Mouse (Mus musculus) CH12.LX (cell line): ENCODE measurements around the gene Bcl2l15. TPM values are rescaled to one million over a fixed set of nuclear protein-coding genes. Genes with fewer than 3 reads are reported as not detected.

Source experiments
- DNase-seq: peaks from one replicate; pipeline ENCODE4 v3.0.0-alpha.2; 2013; ENCODE audit errors: extremely low read depth
- H3K27ac ChIP-seq: 2 replicates; pipeline ENCODE4 v1.5.1; 2012; ENCODE audit warnings: low read depth, mild to moderate bottlenecking, control low read depth, moderate library complexity; ENCODE audit not compliant: insufficient read depth
- H3K27me3 ChIP-seq: replicated peaks from 2 replicates; pipeline ENCODE3; 2012; ENCODE audit warnings: inconsistent platforms
- H3K36me3 ChIP-seq, 2 experiments: replicated peaks in 1 of 2; 2 replicates each; pipeline versions ENCODE3 to v1.6.1; 2012; ENCODE audit warnings: inconsistent platforms in 1 of 2, low read length in 1 of 2, mild to moderate bottlenecking in 1 of 2, mixed read lengths in 1 of 2, moderate library complexity in 1 of 2; ENCODE audit not compliant: control insufficient read depth in 1 of 2, insufficient read depth in 1 of 2
- H3K4me1 ChIP-seq, 2 experiments: 2 replicates each; pipeline ENCODE4 v1.6.1; 2012; ENCODE audit warnings: inconsistent platforms in 1 of 2, moderate library complexity in 1 of 2; ENCODE audit not compliant: insufficient read depth in 2 of 2, control insufficient read depth in 1 of 2
- H3K4me2 ChIP-seq: 2 replicates; pipeline ENCODE4 v1.6.1; 2012; ENCODE audit warnings: low read depth, mild to moderate bottlenecking, control low read depth; ENCODE audit not compliant: poor library complexity, insufficient read depth, severe bottlenecking
- H3K4me3 ChIP-seq, 3 experiments: fragments of 150-350 bp in 1 of 3; sonication (generic) in 1 of 3; replicated peaks in 1 of 3; 2 replicates each; pipeline versions ENCODE3 to v1.5.1; 2011 to 2012; ENCODE audit warnings: low read depth in 2 of 3, low read length in 2 of 3, mild to moderate bottlenecking in 2 of 3, moderate library complexity in 2 of 3, control low read depth in 1 of 3, improper control_type of control experiment in 1 of 3, inconsistent platforms in 1 of 3, mixed read lengths in 1 of 3; ENCODE audit not compliant: poor library complexity in 1 of 3
- H3K79me2 ChIP-seq: replicated peaks from 2 replicates; pipeline ENCODE4 v1.6.1; 2012; ENCODE audit warnings: mild to moderate bottlenecking, moderate library complexity; ENCODE audit not compliant: control insufficient read depth, poor library complexity, insufficient read depth, severe bottlenecking; ENCODE audit errors: extremely low read depth
- H3K9ac ChIP-seq: 2 replicates; pipeline ENCODE4 v1.6.1; 2012; ENCODE audit warnings: low read depth, mild to moderate bottlenecking, control low read depth, moderate library complexity; ENCODE audit not compliant: insufficient read depth
- H3K9me3 ChIP-seq: replicated peaks from 2 replicates; pipeline ENCODE3; 2012; ENCODE audit warnings: low read length, inconsistent platforms, mixed read lengths
- BHLHE40 ChIP-seq: IDR thresholded peaks from 2 replicates; pipeline ENCODE4 v1.6.1; 2011; ENCODE audit warnings: mild to moderate bottlenecking, low read depth, low read length, improper control_type of control experiment
- CHD2 ChIP-seq: IDR thresholded peaks from 2 replicates; pipeline ENCODE4 v1.6.1; 2011; ENCODE audit warnings: low read length, improper control_type of control experiment
- E2F4 ChIP-seq: IDR thresholded peaks from 2 replicates; pipeline ENCODE4 v1.6.1; 2011; ENCODE audit warnings: low read depth, low read length, improper control_type of control experiment; ENCODE audit not compliant: insufficient replicate concordance
- EP300 ChIP-seq: IDR thresholded peaks from 2 replicates; pipeline ENCODE4 v1.6.1; 2011; ENCODE audit warnings: low read length, improper control_type of control experiment
- ETS1 ChIP-seq: conservative IDR thresholded peaks from 2 replicates; pipeline ENCODE4 v1.6.1; 2012; ENCODE audit warnings: low read depth, mild to moderate bottlenecking, inconsistent platforms, low read length, improper control_type of control experiment, moderate library complexity
- HCFC1 ChIP-seq: IDR thresholded peaks from 2 replicates; pipeline ENCODE4 v1.6.1; 2012; ENCODE audit warnings: low read depth, mild to moderate bottlenecking, inconsistent platforms, low read length, improper control_type of control experiment
- JUND ChIP-seq: conservative IDR thresholded peaks from 2 replicates; pipeline ENCODE4 v1.6.1; 2011; ENCODE audit warnings: low read depth, low read length, improper control_type of control experiment
- KAT2A ChIP-seq: IDR thresholded peaks from 2 replicates; pipeline ENCODE4 v1.6.1; 2012; ENCODE audit warnings: low read length, improper control_type of control experiment, inconsistent platforms; ENCODE audit not compliant: insufficient replicate concordance
- MEF2A ChIP-seq: IDR thresholded peaks from 2 replicates; pipeline ENCODE4 v1.6.1; 2014; ENCODE audit warnings: low read depth, mild to moderate bottlenecking, inconsistent platforms, low read length, improper control_type of control experiment, borderline replicate concordance
- NELFE ChIP-seq: IDR thresholded peaks from 2 replicates; pipeline ENCODE4 v1.6.1; 2011; ENCODE audit warnings: low read depth, low read length, improper control_type of control experiment
- RCOR1 ChIP-seq: conservative IDR thresholded peaks from 2 replicates; pipeline ENCODE4 v1.6.1; 2012; ENCODE audit warnings: low read depth, mild to moderate bottlenecking, inconsistent platforms, low read length, improper control_type of control experiment
- TCF12 ChIP-seq: IDR thresholded peaks from 2 replicates; pipeline ENCODE4 v1.6.1; 2014; ENCODE audit warnings: low read depth, mild to moderate bottlenecking, inconsistent platforms, low read length, improper control_type of control experiment
- USF2 ChIP-seq: conservative IDR thresholded peaks from 2 replicates; pipeline ENCODE4 v1.6.1; 2011; ENCODE audit warnings: low read depth, low read length, improper control_type of control experiment
- ZKSCAN1 ChIP-seq: IDR thresholded peaks from 2 replicates; pipeline ENCODE4 v1.6.1; 2012; ENCODE audit warnings: low read depth, inconsistent platforms, low read length, improper control_type of control experiment, borderline replicate concordance
- ZMIZ1 ChIP-seq: IDR thresholded peaks from 2 replicates; pipeline ENCODE4 v1.6.1; 2012; ENCODE audit warnings: low read depth, mild to moderate bottlenecking, inconsistent platforms, low read length, improper control_type of control experiment
- dilution Hi-C: fragments of 300-500 bp; cut with MboI; formaldehyde crosslinking; loops from 2 replicates; pipeline ENCODE4 v1.14.3; 2020; ENCODE audit warnings: low sequenced_read_pairs; ENCODE audit not compliant: extremely low pct_unique_long_range_greater_than_20kb, extremely low pct_ligation_motif_present
- in situ Hi-C: fragments of 300-500 bp; cut with MboI; formaldehyde crosslinking; loops from 3 replicates; pipeline ENCODE4 v1.14.3; 2019; ENCODE audit warnings: low sequenced_read_pairs, low pct_ligation_motif_present, low pct_unique_long_range_greater_than_20kb, mixed read lengths
- polyA plus RNA-seq: library from polyadenylated mRNA; unstranded; fragments of >175 nt; gene quantifications from 2 replicates; pipeline ENCODE4 v1.2.1, GENCODE M21; 2012; ENCODE audit warnings: low read depth; ENCODE audit not compliant: insufficient read length
- total RNA-seq, 2 experiments: library from RNA; depleted of rRNA; stranded (reverse); fragments of 300-350 nt in 1 of 2; fragments of >200 nt in 1 of 2; gene quantifications; 2 replicates each; pipeline ENCODE4 v1.2.3; 2012 to 2014

The Bcl2l15 gene
- total and polyA plus RNA-seq, 3 experiments = 12.2 to 24.9 (median 23.0) TPM

GRCm38 (mm10) chr3:103801631-103802531, 30.5 kb upstream of the Bcl2l15 start (continued):
- no peak for TF ChIP-seq ZKSCAN1
- peak; percentile 46; the same call in 1 of the 2 replicates for TF ChIP-seq HCFC1
- no peak for TF ChIP-seq USF2
- peak; percentile 59 for TF ChIP-seq BHLHE40
- peak; percentile 86 for TF ChIP-seq EP300
- peak; percentile 58; the same call in 1 of the 2 replicates for TF ChIP-seq ZMIZ1
- peak; percentile 44 for TF ChIP-seq CHD2
- 0 out of 2 replicates have a peak, but pooled peaks have one; percentile 30 for TF ChIP-seq JUND
- 0 out of 2 replicates have a peak, but pooled peaks have one; percentile 38 for TF ChIP-seq E2F4
- TF ChIP-seq RCOR1 = no peak; the same call in 1 of the 2 replicates
- peak; percentile 46; the same call in 1 of the 2 replicates for TF ChIP-seq TCF12
- TF ChIP-seq NELFE = 0 out of 2 replicates have a peak, but pooled peaks have one; percentile 18

GRCm38 (mm10) chr3:103802861-103803260, 29.5 kb upstream of the Bcl2l15 start:
- H3K9ac ChIP-seq = peak overlapping the region; percentile 30; the same call in 1 of the 2 replicates
- no peak overlapping the region for H3K4me3 ChIP-seq
- peak overlapping the region; percentile 74 for H3K27ac ChIP-seq
- in situ Hi-C loops (no loop called here), dilution Hi-C loops (no loop called here)
- H3K27me3 ChIP-seq = no peaks in the 10 kb centered on the region
- DNase-seq = no peak
- no peaks in the 10 kb centered on the region for H3K9me3 ChIP-seq
- H3K36me3 ChIP-seq = peaks cover 24 to 43% of the 10 kb centered on the region in 2 experiments
- H3K4me1 ChIP-seq = peaks cover 22 to 78% of the 10 kb centered on the region in 2 experiments; a peak in 3 of 4 replicates
- peak overlapping the region; percentile 53; the same call in 1 of the 2 replicates for H3K4me2 ChIP-seq
- H3K79me2 ChIP-seq = peaks cover 26% of the 10 kb centered on the region
- no peak for TF ChIP-seq KAT2A
- no peak for TF ChIP-seq MEF2A
- no peak for TF ChIP-seq ETS1
- TF ChIP-seq CHD2 = no peak

GRCm38 (mm10) chr3:103805671-103806070, 26.7 kb upstream of the Bcl2l15 start:
- dilution Hi-C loops = no loop called here
- H3K9ac ChIP-seq = no peak overlapping the region
- no peak overlapping the region for H3K27ac ChIP-seq
- TF ChIP-seq ZMIZ1 = no peak
- no peak overlapping the region for H3K4me2 ChIP-seq
- no peak overlapping the region for H3K4me3 ChIP-seq
- DNase-seq = no peak
- H3K27me3 ChIP-seq = no peaks in the 10 kb centered on the region
- peaks cover 24 to 43% of the 10 kb centered on the region in 2 experiments for H3K36me3 ChIP-seq
- peaks cover 21 to 76% of the 10 kb centered on the region in 2 experiments; a peak in 3 of 4 replicates for H3K4me1 ChIP-seq
- H3K79me2 ChIP-seq = peaks cover 47% of the 10 kb centered on the region
- no peaks in the 10 kb centered on the region for H3K9me3 ChIP-seq
- in situ Hi-C loops = no loop called here
